Mouse (Mus musculus): ENCODE measurements around the gene Kera.

The Kera gene

GRCm38 (mm10) chr10:97606579-97606978, at the start of gene Kera:
Kera (plus strand) TSS chr10:97606879.
- DNase-seq: no peak

DNA sequence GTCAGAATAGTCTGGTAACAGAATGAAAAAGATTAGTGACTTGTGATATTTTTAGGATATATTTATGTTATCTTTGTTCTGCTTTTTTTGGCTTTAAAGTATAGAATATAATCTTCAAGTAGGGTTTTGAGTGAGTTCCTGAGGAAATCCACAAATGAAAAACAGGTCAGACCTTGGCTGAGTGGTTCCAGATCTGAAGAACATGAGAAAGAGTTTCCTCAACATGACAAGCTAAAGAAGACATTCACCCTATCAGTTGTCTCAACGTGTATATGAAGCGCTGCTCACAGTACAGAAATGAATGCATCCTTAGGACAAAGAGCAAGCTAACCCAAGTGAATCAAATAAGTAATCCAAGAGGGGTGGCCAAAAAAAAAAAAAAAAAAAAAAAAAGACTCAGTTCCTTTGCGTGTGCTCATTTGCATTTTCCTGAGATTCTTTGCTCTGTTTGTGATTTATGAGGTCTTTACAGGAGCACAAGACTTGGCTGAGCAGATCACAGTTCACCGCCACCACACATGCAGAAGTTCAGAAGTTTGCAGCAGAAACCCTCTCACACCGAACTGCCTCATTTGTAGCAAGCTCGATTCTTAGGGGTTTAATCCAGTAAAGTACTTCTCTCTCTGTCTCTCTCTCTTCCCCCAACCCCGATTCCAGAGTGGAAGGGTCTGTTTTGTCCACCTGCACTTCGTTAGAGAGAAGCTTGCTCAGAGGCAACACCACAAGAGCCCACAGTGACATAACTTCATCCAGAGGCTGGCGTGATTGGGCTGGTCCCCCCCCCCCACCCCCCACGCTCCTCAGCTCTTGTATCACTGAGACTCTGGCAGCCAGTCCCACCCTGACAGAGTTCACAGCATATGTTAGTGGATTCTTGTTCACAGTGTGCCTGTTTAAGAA, 41.5 kb upstream of the Kera start, which contains the start of gene Lum:
Lum (plus strand) TSS at position 172 of the 900 bp plus-strand sequence.
- DNase-seq: no peak

DNA sequence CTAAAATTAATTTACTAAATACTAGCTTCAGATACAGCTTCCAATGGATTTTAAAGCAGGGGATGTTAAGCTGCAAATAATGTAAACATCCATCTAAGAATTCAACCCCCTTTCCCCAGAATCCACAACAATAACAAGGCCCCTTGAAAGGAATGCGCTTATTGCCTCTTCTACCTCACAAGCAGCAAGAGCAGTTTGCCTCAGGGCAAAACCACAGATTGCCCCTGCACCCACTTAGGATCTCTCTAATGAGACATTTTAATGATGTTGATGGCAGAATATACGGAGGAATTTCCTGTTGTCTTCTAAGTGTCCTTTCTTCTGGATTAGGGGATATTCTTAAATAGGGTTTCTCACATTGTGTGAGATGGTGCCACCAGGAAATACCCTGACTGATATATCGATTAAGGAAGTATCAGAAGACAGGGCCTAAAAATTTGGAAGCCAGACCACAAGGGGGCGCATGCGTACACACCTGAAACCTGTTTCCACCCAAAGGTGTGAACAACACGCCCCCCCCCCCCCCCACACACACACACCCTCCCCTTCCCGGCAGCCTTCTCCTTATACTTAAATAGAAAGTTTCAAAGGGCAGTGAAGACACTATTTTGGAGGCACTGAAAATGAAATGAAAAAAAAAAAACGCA, 39.1 kb upstream of the Kera start:
- no peak for DNase-seq

GRCm38 (mm10) chr10:97582543-97583231, 24.0 kb upstream of the Kera start:
- peak; percentile 6 for DNase-seq

DNA sequence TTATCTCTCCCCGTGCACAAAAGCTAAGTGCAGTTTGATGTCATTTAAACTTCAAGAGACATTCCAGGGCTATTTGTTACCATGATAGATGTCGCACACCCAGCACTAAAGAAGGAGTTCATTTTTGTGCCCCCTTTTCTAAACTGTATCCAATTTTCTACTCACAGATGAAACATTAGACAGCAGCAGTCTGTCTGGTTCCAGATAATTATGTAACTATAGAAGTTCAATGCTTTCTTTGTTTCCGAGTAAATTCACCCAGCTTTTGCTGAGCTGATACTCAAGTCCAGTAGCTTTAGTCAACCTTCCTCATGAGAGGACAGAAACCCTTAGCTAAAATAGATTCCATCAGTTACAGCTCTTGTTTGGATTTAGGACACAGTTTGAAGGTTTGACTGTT, 22.5 kb upstream of the Kera start:
- no peak for DNase-seq

- DNase-seq: no peak
Observed at GRCm38 (mm10) chr10:97587159-97587558, 19.5 kb upstream of the Kera start.

DNA sequence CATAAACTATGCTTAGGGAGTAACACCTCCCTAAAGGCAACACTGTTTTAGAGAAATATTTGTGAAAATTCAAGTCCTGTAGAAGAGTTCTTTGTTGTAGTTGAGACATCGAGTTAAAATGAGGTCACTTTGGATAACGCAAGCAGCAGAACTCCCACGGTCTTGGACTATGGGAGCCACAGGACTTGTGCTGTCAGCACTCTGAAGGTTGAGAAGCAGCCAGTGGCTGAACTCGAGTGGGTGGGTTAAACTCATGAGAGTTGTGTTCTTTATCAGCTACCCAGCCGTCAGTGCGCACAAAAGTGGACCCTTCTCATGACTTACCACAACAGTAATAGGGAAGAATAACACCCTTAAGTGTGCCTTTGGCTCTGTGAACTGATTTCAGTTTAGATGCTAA, 17.1 kb upstream of the Kera start:
- no peak for DNase-seq

DNA sequence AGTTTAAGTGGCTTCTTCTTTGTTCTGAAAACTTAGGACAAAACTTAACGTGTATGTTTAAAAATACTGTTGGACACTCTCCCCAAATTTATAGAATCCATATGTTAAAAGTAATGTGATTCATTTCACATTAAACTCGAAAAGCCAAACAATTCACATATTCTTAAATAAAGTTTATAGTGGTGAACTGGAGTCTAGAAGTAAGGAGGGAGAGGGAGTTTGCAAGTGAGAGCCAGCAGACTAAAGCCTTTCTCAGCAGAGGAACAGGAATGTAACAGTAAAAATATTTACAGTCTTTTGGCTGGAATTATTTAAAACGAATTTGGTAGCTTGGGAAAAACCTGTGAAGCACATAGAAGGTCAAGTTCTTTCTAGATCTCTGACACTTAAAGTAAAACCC, 15.6 kb upstream of the Kera start:
- no peak for DNase-seq

- DNase-seq: no peak
Observed at GRCm38 (mm10) chr10:97591685-97592084, 15.0 kb upstream of the Kera start.

DNA sequence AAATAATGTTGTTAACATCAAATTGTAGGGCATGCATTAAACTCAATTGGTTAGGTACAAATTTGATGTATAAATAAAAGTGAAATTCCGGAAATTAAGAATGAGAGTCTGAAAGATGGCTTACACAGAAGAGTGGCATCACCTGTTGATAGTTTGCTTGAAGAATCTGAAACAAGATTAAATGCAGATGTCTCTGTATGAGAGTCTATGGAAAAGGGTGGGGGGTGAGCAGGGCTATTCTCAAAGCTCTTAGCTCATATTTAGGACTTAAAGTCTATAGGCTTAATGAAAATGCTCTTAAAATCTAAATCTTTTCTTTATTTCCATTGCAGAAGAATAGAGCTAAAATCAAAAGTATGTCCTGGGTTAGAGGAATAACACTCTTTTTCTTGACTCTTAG, 11.0 kb upstream of the Kera start:
- no peak for DNase-seq

DNA sequence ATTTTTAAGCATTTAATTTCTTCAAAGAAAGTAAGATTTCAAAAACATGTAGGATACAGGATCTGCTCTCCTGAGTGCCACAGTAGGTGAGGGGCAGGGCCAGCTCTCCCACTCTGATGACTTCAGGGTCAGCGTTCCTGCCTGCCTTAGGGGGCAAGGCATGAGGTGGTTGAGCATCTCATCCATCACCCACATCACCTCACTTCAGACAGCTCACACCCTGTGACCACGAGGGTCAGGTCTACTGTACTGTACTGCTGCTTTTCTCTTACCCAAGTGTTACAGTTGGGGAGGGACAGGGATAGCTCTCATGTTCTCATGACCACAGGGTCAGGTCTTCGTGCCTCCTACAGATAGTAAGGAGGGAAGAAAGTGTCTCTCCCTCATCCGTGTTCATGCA, 4.9 kb upstream of the Kera start:
- no peak for DNase-seq

- DNase-seq: no peak
Observed at GRCm38 (mm10) chr10:97603256-97603655, 3.4 kb upstream of the Kera start.

GRCm38 (mm10) chr10:97622328-97622727, 15.6 kb downstream of the Kera start:
- DNase-seq: no peak

- DNase-seq: no peak
Observed at GRCm38 (mm10) chr10:97624381-97624780, 17.7 kb downstream of the Kera start.

DNA sequence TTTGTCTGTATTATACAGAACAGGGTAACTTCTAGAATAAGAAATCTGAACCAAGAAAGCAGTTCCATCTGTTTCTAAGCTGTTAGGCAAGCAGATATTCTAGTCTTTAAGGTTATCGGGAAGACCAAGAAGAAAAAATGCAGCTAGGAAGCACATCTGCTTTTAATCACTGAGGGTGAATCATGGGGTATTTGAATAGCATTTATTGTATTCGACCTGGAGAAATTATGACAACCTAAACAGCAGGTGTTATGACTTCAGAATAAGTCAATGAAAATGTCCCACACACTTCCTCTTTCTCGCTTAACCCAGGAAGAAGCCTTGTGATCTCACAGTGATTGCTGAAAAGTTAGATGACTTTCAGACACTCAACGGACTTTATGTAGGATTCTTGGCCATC, 18.4 kb downstream of the Kera start:
- no peak for DNase-seq

DNA sequence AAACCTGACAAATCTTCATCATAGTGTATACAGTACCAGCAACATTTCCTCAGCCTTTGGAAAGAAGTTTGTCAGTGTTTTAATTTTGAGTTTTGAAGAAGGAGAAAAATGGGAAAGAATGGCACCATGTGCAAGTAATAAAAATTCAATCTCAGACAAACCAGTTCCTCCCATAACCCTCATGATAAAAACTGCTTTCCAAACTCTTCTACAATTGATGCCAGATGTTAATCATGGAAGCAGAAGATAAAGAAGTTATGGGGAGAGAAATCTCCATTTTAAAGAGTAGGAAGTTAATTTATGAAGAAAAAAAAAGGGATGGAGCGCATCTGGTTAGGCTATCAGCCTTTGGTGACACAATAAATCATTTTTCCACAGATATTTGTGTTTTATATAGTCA, 19.9 kb downstream of the Kera start:
- no peak for DNase-seq

GRCm38 (mm10) chr10:97631061-97631460, 24.4 kb downstream of the Kera start:
- no peak for DNase-seq

- DNase-seq: no peak
Observed at GRCm38 (mm10) chr10:97641926-97642325, 35.2 kb downstream of the Kera start.

GRCm38 (mm10) chr10:97643768-97644167, 37.1 kb downstream of the Kera start, which contains the start of gene Epyc:
Epyc (plus strand) TSS chr10:97644068.
- DNase-seq: no peak

DNA sequence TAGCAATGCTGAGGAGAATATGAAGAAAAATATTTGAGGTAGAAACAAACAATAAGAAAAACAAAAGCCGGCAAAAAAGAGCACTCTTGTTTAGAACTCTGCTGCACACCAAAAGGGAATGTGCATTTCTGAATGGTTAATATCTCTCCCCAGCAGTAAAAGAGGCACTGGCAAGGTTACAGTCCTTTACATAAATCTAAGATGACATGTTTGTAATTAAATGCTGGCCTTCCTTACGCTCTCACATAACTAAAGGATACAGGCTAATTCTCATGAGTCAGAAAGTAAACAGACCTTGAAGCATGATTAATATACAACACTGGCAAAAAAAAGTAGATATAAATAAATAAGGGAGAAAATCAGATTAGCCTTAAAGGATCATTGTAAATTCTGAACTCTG, 43.7 kb downstream of the Kera start:
- no peak for DNase-seq

GRCm38 (mm10) chr10:97659489-97659888, 52.8 kb downstream of the Kera start:
- DNase-seq: no peak

Data from right cerebral cortex, postnatal 14 days (tissue).